ENCODE assay signal across 7 mouse cellular contexts in genomic region chr12:37241566-37242021, GRCm38 (mm10). TPM values are rescaled to one million over a fixed set of nuclear protein-coding genes. Genes with fewer than 3 reads are reported as not detected.
DNase-seq lines count a peak whose midpoint lies in the region; ATAC-seq and TF ChIP-seq lines count a peak whose summit lies in the region.

Agmo (plus strand) TSS chr12:37241641.

- H3K36me3 ChIP-seq in midbrain, postnatal 0 days (ENCODE audit: insufficient read depth, low read length): no peaks in the 10 kb centered on the region
- H3K36me3 ChIP-seq in midbrain, embryonic 11.5 days (ENCODE audit: control insufficient read depth, insufficient read depth, low read length): no peaks in the 10 kb centered on the region
- no peaks in the 10 kb centered on the region for H3K36me3 ChIP-seq in liver, embryonic 16.5 days (ENCODE audit: control insufficient read depth, insufficient read depth)
- no peaks in the 10 kb centered on the region for H3K36me3 ChIP-seq in stomach, postnatal 0 days (ENCODE audit: control insufficient read depth, insufficient read depth, low read length)

- WGBS in midbrain, postnatal 0 days: 56% methylated on average over 4 of the region's 4 CpGs
- 65% methylated on average over 4 of the region's 4 CpGs for WGBS in midbrain, embryonic 11.5 days
- WGBS in liver, embryonic 16.5 days (ENCODE audit: insufficient replicate concordance): 20% methylated on average over 4 of the region's 4 CpGs
- WGBS in stomach, postnatal 0 days: 47% methylated on average over 4 of the region's 4 CpGs

- H3K27me3 ChIP-seq in midbrain, postnatal 0 days (ENCODE audit: insufficient read depth, low read length): no peaks in the 10 kb centered on the region
- no peaks in the 10 kb centered on the region for H3K27me3 ChIP-seq in midbrain, embryonic 11.5 days (ENCODE audit: control insufficient read depth, insufficient read depth, low read length)
- H3K27me3 ChIP-seq in liver, embryonic 16.5 days (ENCODE audit: control insufficient read depth, insufficient read depth, low read depth, low read length): no peaks in the 10 kb centered on the region
- H3K27me3 ChIP-seq in stomach, postnatal 0 days (ENCODE audit: control insufficient read depth, insufficient read depth, low read length): no peaks in the 10 kb centered on the region

- DNase-seq in midbrain, postnatal 0 days (ENCODE audit: low spot score): peak; percentile 37
- no peak for DNase-seq in midbrain, embryonic 11.5 days (ENCODE audit: low spot score, missing footprints)
- peak; percentile 48 for DNase-seq in gastrocnemius, adult 18-20 months (ENCODE audit: low spot score)
- peak; percentile 26 for DNase-seq in kidney, adult 9 months
- peak; percentile 40 for DNase-seq in stomach, postnatal 0 days (ENCODE audit: low spot score)
- DNase-seq in spleen, postnatal 36 days (ENCODE audit: low spot score in 2 of 2): no peak

- no peak for TF ChIP-seq EP300 in stomach, postnatal 0 days (optimal IDR thresholded peaks at IDR 0.05)

- no peaks in the 10 kb centered on the region for H3K9me3 ChIP-seq in midbrain, postnatal 0 days (ENCODE audit: low read length)
- no peaks in the 10 kb centered on the region for H3K9me3 ChIP-seq in midbrain, embryonic 11.5 days (ENCODE audit: control insufficient read depth, low read length)
- no peaks in the 10 kb centered on the region for H3K9me3 ChIP-seq in liver, embryonic 16.5 days (replicated peaks; ENCODE audit: control insufficient read depth, low read length)
- no peaks in the 10 kb centered on the region for H3K9me3 ChIP-seq in stomach, postnatal 0 days (ENCODE audit: control insufficient read depth, low read length)

- H3K4me1 ChIP-seq in midbrain, postnatal 0 days (ENCODE audit: insufficient read depth, low read length): no peaks in the 10 kb centered on the region
- H3K4me1 ChIP-seq in midbrain, embryonic 11.5 days (ENCODE audit: control insufficient read depth, insufficient read depth, low read length): no peaks in the 10 kb centered on the region
- no peaks in the 10 kb centered on the region for H3K4me1 ChIP-seq in liver, embryonic 16.5 days (ENCODE audit: control insufficient read depth, low read depth, low read length)
- no peaks in the 10 kb centered on the region for H3K4me1 ChIP-seq in stomach, postnatal 0 days (replicated peaks; ENCODE audit: control insufficient read depth, insufficient read depth)

- no peak within 1 kb of the TSS for H3K9ac ChIP-seq in midbrain, postnatal 0 days (replicated peaks; ENCODE audit: low read length, poor library complexity, severe bottlenecking)
- no peak within 1 kb of the TSS for H3K9ac ChIP-seq in midbrain, embryonic 11.5 days (ENCODE audit: low read length)
- H3K9ac ChIP-seq in liver, embryonic 16.5 days (ENCODE audit: low read depth, low read length): no peak within 1 kb of the TSS; the same call in 1 of the 2 replicates
- H3K9ac ChIP-seq in stomach, postnatal 0 days (ENCODE audit: low read length): no peak within 1 kb of the TSS

- H3K4me2 ChIP-seq in midbrain, postnatal 0 days (ENCODE audit: low read depth, low read length, poor library complexity, severe bottlenecking): no peak within 1 kb of the TSS; the same call in 1 of the 2 replicates
- no peak within 1 kb of the TSS for H3K4me2 ChIP-seq in midbrain, embryonic 11.5 days
- peak within 1 kb of the TSS; percentile 36 for H3K4me2 ChIP-seq in liver, embryonic 16.5 days (ENCODE audit: low read depth, low read length)
- peak within 1 kb of the TSS; percentile 9; the same call in 1 of the 2 replicates for H3K4me2 ChIP-seq in stomach, postnatal 0 days (replicated peaks; ENCODE audit: low read depth)

- ATAC-seq in midbrain, postnatal 0 days (ENCODE audit: low FRiP score): no peak
- no peak for ATAC-seq in midbrain, embryonic 11.5 days (ENCODE audit: low FRiP score)
- peak; percentile 79 for ATAC-seq in liver, embryonic 16.5 days (ENCODE audit: low read depth)
- peak; percentile 93 for ATAC-seq in stomach, postnatal 0 days (ENCODE audit: low FRiP score, low TSS enrichment)

- TF ChIP-seq CTCF in midbrain, postnatal 0 days (IDR thresholded peaks at IDR 0.05): no peak
- TF ChIP-seq CTCF in stomach, postnatal 0 days (IDR thresholded peaks at IDR 0.05; ENCODE audit: low read depth): no peak

- no peak within 1 kb of the TSS for H3K4me3 ChIP-seq in midbrain, postnatal 0 days (ENCODE audit: low read depth, low read length)
- no peak within 1 kb of the TSS for H3K4me3 ChIP-seq in midbrain, embryonic 11.5 days (ENCODE audit: low read depth, low read length)
- H3K4me3 ChIP-seq in liver, embryonic 16.5 days (ENCODE audit: low read depth, low read length): peak within 1 kb of the TSS; percentile 48
- H3K4me3 ChIP-seq in stomach, postnatal 0 days (ENCODE audit: low read depth, low read length): peak within 1 kb of the TSS; percentile 12; the same call in 1 of the 2 replicates

- 0 out of 2 replicates have a peak within 1 kb of the TSS, but pooled peaks have one; percentile 19 for H3K27ac ChIP-seq in midbrain, postnatal 0 days (ENCODE audit: low read depth, low read length)
- H3K27ac ChIP-seq in midbrain, embryonic 11.5 days (ENCODE audit: low read depth, low read length): no peak within 1 kb of the TSS
- peak within 1 kb of the TSS; percentile 87 for H3K27ac ChIP-seq in liver, embryonic 16.5 days (ENCODE audit: low read length)
- H3K27ac ChIP-seq in stomach, postnatal 0 days (replicated peaks): peak within 1 kb of the TSS; percentile 26; the same call in 1 of the 2 replicates

RNA-seq across cellular contexts. Expression of gene Agmo, which starts in this region (rescaled TPM):
- total RNA-seq in midbrain, postnatal 0 days (2014; rRNA removed): 2.0 and 2.5 TPM in 2 replicates
- polyA plus RNA-seq in midbrain, postnatal 0 days (2015; fragmentation: Nextera tagmentation; extraction: Ambion mirVana): 2.1 and 2.2 TPM in 2 replicates
- polyA plus RNA-seq in midbrain, embryonic 11.5 days (2014; fragmentation: Nextera tagmentation; extraction: Ambion mirVana): 0.36 and 0.77 TPM in 2 replicates
- 1 to 10 TPM; 1.3 to 1.6 TPM for total RNA-seq in gastrocnemius, adult 18-20 months (2021)
- polyA plus RNA-seq in liver, embryonic 16.5 days (2015; fragmentation: Nextera tagmentation; extraction: Ambion mirVana): 14.7 and 17.5 TPM in 2 replicates
- 6.9 TPM in 2 replicates for polyA plus RNA-seq in stomach, postnatal 0 days (2015; fragmentation: Nextera tagmentation; extraction: Ambion mirVana)

Comparison
In these comparisons a context has a peak if more than half of its experiments do, and no peak if none do; other contexts are left out.
1. DNase-seq: peak in midbrain, postnatal 0 days (single experiment), gastrocnemius, adult 18-20 months (single experiment), kidney, adult 9 months (single experiment) and stomach, postnatal 0 days (single experiment); none in midbrain, embryonic 11.5 days (single experiment) and spleen, postnatal 36 days (0 of 2).
2. ATAC-seq: peak in liver, embryonic 16.5 days (single experiment) and stomach, postnatal 0 days (single experiment); none in midbrain, postnatal 0 days (single experiment) and midbrain, embryonic 11.5 days (single experiment).
3. H3K4me2 ChIP-seq: peak in liver, embryonic 16.5 days (single experiment) and stomach, postnatal 0 days (single experiment); none in midbrain, postnatal 0 days (single experiment) and midbrain, embryonic 11.5 days (single experiment).
4. H3K4me3 ChIP-seq: peak in liver, embryonic 16.5 days (single experiment) and stomach, postnatal 0 days (single experiment); none in midbrain, postnatal 0 days (single experiment) and midbrain, embryonic 11.5 days (single experiment).